Mouse (Mus musculus) neural tube, embryonic 14.5 days (tissue): ENCODE data around the gene Zfp750. TPM values are rescaled to one million over a fixed set of nuclear protein-coding genes. Genes with fewer than 3 reads are reported as not detected.

Source experiments
- ATAC-seq: fragments of 200-750 bp; cut with Nextera tagmentation; 2 replicates; pipeline ENCODE4 v1.8.0; 2017; ENCODE audit warnings: low read depth, mild to moderate bottlenecking, moderate TSS enrichment, moderate library complexity
- H3K27ac ChIP-seq: fragments of 300-500 bp; sonication (generic); 2 replicates; pipeline ENCODE4 v1.5.1; 2014; ENCODE audit warnings: low read depth, mild to moderate bottlenecking, control low read depth, low read length, moderate library complexity, mixed read lengths
- H3K27me3 ChIP-seq: fragments of 300-500 bp; sonication (generic); 2 replicates; pipeline ENCODE4 v1.6.1; 2014; ENCODE audit warnings: low read length; ENCODE audit not compliant: control insufficient read depth, insufficient read depth
- H3K36me3 ChIP-seq: fragments of 300-500 bp; sonication (generic); 2 replicates; pipeline ENCODE4 v1.6.1; 2014; ENCODE audit warnings: low read length, mixed read lengths; ENCODE audit not compliant: control insufficient read depth, insufficient read depth
- H3K4me1 ChIP-seq: fragments of 300-500 bp; sonication (generic); 2 replicates; pipeline ENCODE4 v1.6.1; 2014; ENCODE audit warnings: low read length; ENCODE audit not compliant: control insufficient read depth, insufficient read depth
- H3K4me2 ChIP-seq: fragments of 300-500 bp; sonication (generic); 2 replicates; pipeline ENCODE4 v1.6.1; 2014; ENCODE audit warnings: mild to moderate bottlenecking, low read depth, low read length, control low read depth
- H3K4me3 ChIP-seq: fragments of 300-500 bp; sonication (generic); 2 replicates; pipeline ENCODE4 v1.5.1; 2014; ENCODE audit warnings: low read depth, low read length, control low read depth, mixed read lengths
- H3K9ac ChIP-seq: fragments of 300-500 bp; sonication (generic); replicated peaks from 2 replicates; pipeline ENCODE4 v1.6.1; 2014; ENCODE audit warnings: low read depth, mild to moderate bottlenecking, control low read depth, low read length, mixed read lengths
- H3K9me3 ChIP-seq: fragments of 300-500 bp; sonication (generic); 2 replicates; pipeline ENCODE4 v1.6.1; 2016; ENCODE audit warnings: low read length; ENCODE audit not compliant: control insufficient read depth
- WGBS: fragments of 180-500 bp; shearing (Covaris S2); extraction: QIAGEN DNeasy Blood & Tissue Kit; methylation state at CpG from one replicate; pipeline ENCODE4 v1.1.7; 2014; 5-methylcytosine and 5-hydroxymethylcytosine counted together
- polyA plus RNA-seq: library from polyadenylated mRNA; unstranded; fragments of >200 nt; fragmentation: Nextera tagmentation; extraction: Ambion mirVana; gene quantifications from 2 replicates; pipeline ENCODE4 v1.2.1, GENCODE M21; 2014

The Zfp750 gene
- 0.32 and 0.49 TPM in 2 replicates for polyA plus RNA-seq

- WGBS: 48% methylated on average over 10 of the region's 10 CpGs
- Histone ChIP-seq H3K27me3 (no peaks in the 10 kb centered on the region), H3K4me1 (peaks cover 11% of the 10 kb centered on the region), H3K4me3 (no peak within 1 kb of the TSS), H3K9ac (no peak within 1 kb of the TSS), H3K4me2 (no peak within 1 kb of the TSS), H3K36me3 (no peaks in the 10 kb centered on the region), H3K27ac (no peak within 1 kb of the TSS), H3K9me3 (no peaks in the 10 kb centered on the region)
- ATAC-seq: no peak
Observed at GRCm38 (mm10) chr11:121519131-121519530, at the start of gene Zfp750. TSS of gene Zfp750 (minus strand) at chr11:121519333.

- no peak overlapping the region for H3K4me3 ChIP-seq
- no peak for ATAC-seq
- H3K36me3 ChIP-seq: no peaks in the 10 kb centered on the region
- no peak overlapping the region for H3K9ac ChIP-seq
- 97% methylated on average over 4 of the region's 4 CpGs for WGBS
- no peak overlapping the region for H3K27ac ChIP-seq
- no peaks in the 10 kb centered on the region for H3K4me1 ChIP-seq
- no peaks in the 10 kb centered on the region for H3K9me3 ChIP-seq
- no peaks in the 10 kb centered on the region for H3K27me3 ChIP-seq
- H3K4me2 ChIP-seq: no peak overlapping the region
Observed at GRCm38 (mm10) chr11:121564265-121564664, 45.1 kb upstream of the Zfp750 start.

DNA sequence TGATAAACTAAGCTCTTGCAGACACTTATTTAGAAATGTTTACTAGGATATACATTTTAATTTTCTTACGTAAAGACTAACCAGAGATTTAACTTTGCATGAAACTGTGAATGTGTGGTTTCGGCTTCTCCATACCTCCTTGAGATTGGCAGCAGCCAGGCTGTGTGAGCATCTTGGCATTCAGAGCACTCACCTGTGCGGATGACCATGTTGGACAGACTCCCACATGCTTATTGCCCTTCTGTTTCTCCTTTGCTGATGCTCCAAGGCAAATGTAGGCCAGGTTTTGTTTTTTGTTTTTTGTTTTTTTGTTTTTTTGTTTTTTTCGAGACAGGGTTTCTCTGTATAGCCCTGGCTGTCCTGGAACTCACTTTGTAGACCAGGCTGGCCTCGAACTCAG, 44.2 kb upstream of the Zfp750 start:
- 99% methylated on average over 5 of the region's 5 CpGs for WGBS
- H3K9me3 ChIP-seq: no peaks in the 10 kb centered on the region
- H3K27me3 ChIP-seq: no peaks in the 10 kb centered on the region
- H3K27ac ChIP-seq: no peak overlapping the region
- no peak overlapping the region for H3K9ac ChIP-seq
- H3K4me2 ChIP-seq: no peak overlapping the region
- no peaks in the 10 kb centered on the region for H3K36me3 ChIP-seq
- ATAC-seq: no peak
- H3K4me1 ChIP-seq: no peaks in the 10 kb centered on the region
- no peak overlapping the region for H3K4me3 ChIP-seq

DNA sequence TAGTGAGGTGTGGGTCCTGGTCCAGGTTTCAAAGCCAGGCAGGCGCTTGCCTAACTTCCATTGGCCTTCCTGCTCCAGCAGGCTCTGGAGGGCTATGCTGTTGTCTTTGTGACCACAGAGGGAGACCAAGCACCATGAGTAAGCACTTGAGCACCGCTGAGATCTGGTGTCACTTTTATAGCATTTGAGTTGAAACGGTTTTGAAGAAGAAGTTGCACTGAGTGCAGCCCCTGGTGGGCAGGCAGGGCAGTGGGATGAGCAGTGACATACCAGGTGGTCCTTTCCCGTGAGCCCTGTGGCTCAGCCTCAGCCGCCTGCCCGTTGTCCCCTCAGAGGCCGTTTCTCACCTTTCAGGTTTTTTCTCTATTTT, 41.1 kb upstream of the Zfp750 start:
- no peak overlapping the region for H3K4me3 ChIP-seq
- no peak for ATAC-seq
- H3K27me3 ChIP-seq: no peaks in the 10 kb centered on the region
- no peak overlapping the region for H3K4me2 ChIP-seq
- WGBS: 83% methylated on average over 7 of the region's 7 CpGs
- H3K4me1 ChIP-seq: no peaks in the 10 kb centered on the region
- no peak overlapping the region for H3K9ac ChIP-seq
- H3K36me3 ChIP-seq: no peaks in the 10 kb centered on the region
- no peaks in the 10 kb centered on the region for H3K9me3 ChIP-seq
- H3K27ac ChIP-seq: no peak overlapping the region

GRCm38 (mm10) chr11:121559527-121560293, 40.6 kb upstream of the Zfp750 start:
- 94% methylated on average over 4 of the region's 4 CpGs for WGBS
- Histone ChIP-seq H3K4me1 (no peaks in the 10 kb centered on the region), H3K4me2 (no peak overlapping the region), H3K4me3 (no peak overlapping the region), H3K9me3 (no peaks in the 10 kb centered on the region), H3K27ac (no peak overlapping the region), H3K36me3 (no peaks in the 10 kb centered on the region), H3K27me3 (no peaks in the 10 kb centered on the region), H3K9ac (no peak overlapping the region)
- no peak for ATAC-seq

DNA sequence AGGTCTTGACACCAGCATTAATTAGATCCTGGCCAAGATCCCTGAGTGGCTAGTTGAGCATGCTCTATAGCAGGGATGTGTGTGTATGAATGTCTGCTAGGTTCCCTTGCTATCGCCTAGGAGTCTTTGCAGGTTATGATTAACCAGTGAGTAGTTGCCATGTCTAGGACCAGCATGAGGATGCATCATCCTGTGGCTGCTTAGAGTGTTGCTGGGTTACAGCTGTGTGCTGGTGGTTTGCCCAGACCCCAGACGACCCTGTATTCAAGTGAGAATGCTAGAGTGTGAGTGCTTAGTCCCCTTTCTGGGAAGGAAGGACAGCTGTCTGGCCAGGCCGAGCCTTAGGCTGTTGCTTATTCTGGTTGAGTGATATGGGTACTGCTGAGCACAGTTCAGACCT, 39.4 kb upstream of the Zfp750 start:
- Histone ChIP-seq H3K9me3 (no peaks in the 10 kb centered on the region), H3K9ac (no peak overlapping the region), H3K27me3 (no peaks in the 10 kb centered on the region), H3K4me1 (no peaks in the 10 kb centered on the region), H3K4me2 (no peak overlapping the region), H3K27ac (no peak overlapping the region), H3K36me3 (no peaks in the 10 kb centered on the region), H3K4me3 (no peak overlapping the region)
- ATAC-seq: no peak
- 90% methylated on average over 3 of the region's 3 CpGs for WGBS

DNA sequence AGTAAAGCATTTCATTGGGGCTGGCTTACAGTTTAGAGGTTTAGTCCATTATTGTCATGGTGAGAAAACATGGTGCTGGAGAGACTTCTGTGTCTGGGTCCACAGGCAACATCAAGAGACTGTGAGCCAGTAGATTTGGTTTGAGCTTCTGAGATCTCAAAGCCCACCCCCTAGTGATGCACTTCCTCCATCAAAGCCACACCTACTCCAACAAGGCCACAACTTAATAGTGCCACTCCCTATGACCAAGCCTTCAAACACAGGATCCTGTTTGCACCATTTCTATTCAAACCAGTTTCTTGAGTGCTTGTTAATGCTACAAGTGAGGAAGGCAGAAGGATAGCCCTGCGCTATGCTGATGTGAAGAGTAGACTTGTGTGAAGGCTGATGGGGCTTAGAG, 38.8 kb upstream of the Zfp750 start:
- WGBS: 100% methylated on average over 1 of the region's 1 CpGs

DNA sequence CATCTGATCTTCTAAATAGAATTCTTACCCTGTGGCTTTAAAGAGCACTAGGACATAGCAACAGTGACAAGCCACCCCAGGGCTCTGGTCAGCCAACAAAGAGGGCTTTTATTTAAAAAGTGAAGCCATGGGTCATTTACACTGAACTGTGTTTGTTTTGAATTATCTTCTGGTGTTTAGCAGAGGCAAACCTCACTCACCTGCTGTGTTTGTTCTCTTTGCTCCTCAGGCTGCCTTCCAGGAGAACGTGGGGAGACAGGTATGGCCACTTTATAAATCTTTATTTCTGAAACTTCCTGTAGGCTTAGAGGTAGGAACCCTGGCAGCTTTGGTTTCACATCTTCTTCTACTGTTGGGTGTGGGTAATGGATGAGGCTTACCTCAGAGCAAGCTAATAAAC, 37.6 kb upstream of the Zfp750 start:
- Histone ChIP-seq H3K9ac (no peak overlapping the region), H3K4me3 (no peak overlapping the region), H3K4me1 (peaks cover 7% of the 10 kb centered on the region; the same call in 1 of the 2 replicates), H3K27me3 (no peaks in the 10 kb centered on the region), H3K36me3 (no peaks in the 10 kb centered on the region), H3K4me2 (no peak overlapping the region), H3K27ac (no peak overlapping the region), H3K9me3 (no peaks in the 10 kb centered on the region)
- no peak for ATAC-seq
- 74% methylated on average over 1 of the region's 1 CpGs for WGBS

More for the DNA sequence above, 38.8 kb upstream of the Zfp750 start:
- Histone ChIP-seq H3K27me3 (no peaks in the 10 kb centered on the region), H3K27ac (no peak overlapping the region), H3K4me2 (no peak overlapping the region), H3K36me3 (no peaks in the 10 kb centered on the region), H3K4me3 (no peak overlapping the region), H3K9ac (no peak overlapping the region), H3K9me3 (no peaks in the 10 kb centered on the region), H3K4me1 (peaks cover 1% of the 10 kb centered on the region; the same call in 1 of the 2 replicates)
- no peak for ATAC-seq

DNA sequence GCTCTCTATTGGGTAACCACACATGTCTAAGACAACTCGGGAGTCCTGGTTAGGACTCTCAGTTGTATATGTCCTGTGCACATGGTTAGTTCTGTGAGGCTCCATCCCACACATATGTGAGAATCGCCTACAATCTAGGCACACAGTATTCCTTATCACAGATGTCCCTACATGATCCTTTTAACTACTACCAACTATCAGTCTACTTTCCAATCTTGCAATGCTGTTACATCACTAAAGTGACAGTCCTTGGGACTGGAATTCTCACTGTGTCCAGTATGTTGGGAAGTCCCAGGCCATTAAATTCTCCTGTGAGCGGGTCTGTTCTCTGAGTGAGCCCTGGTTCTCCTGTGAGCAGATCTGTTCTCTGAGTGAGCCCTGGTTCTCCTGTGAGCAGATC, 34.3 kb upstream of the Zfp750 start:
- no peak overlapping the region for H3K27ac ChIP-seq
- H3K4me3 ChIP-seq: no peak overlapping the region
- no peaks in the 10 kb centered on the region for H3K36me3 ChIP-seq
- no peaks in the 10 kb centered on the region for H3K9me3 ChIP-seq
- H3K4me1 ChIP-seq: peaks cover 28% of the 10 kb centered on the region
- ATAC-seq: no peak
- 95% methylated on average over 3 of the region's 3 CpGs for WGBS
- H3K27me3 ChIP-seq: no peaks in the 10 kb centered on the region
- no peak overlapping the region for H3K4me2 ChIP-seq
- no peak overlapping the region for H3K9ac ChIP-seq
